Mouse (Mus musculus): Measurements from ENCODE around the gene Rhob.

Rhob gene

DNA sequence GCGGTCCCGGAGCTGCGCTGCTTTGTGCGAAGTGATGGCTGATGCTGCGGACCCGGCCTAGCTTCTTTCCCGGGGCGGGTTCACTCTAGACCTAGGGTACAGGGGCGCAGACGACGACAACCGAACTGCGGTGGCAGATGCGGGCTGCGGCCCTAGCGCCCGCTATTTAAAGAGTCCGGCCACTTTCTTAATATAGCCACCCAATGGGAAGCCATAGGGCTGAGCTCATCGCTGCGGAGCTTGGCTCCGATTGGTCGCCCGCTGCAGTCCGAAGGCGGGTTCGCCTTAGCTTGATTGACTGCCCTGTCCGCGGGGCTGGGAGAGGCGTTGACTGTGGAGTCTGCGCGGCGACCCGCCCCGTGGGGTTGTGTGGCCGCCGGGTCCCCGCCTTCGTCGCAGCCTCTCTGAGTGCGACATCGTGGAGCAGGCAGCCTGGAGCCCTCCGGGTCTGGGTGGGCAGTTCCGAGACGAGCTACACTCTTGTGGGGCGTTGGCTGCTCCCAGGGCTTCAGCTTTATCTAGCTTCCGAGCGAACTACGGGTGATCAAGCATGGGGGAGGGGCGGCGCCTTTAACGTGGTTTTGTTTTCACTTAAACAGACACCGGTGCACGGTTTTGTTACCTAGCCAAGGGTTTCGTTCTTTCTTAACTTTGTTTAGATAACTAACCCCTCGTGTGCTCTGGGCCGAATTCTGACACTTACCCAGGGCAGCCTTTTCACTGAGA lies at the start of gene Rhob:
TSS of gene Rhob (minus strand) at position 139 of the 726 bp plus-strand sequence.
- DNase-seq = peak; percentile 100

DNA sequence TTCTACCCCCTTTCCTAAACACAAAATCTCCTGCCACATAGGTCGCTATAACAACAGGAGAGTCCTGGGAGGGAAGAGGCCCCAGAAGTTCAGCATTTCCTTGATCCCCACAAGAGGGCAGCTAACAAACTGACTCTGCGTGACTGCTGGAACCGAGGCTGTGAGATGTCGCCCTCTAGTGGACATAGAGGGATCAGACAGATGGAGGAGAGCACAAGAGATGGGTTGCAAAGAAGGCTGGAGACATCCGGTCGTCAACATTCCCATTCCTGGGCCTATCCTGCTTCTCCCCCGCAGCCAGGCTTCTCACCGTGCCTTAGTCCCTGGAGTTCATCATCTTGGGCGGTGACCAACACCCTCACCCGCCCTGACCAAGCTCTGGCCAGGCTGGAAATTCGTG lies 47.5 kb upstream of the Rhob start:
- peak; percentile 94 for DNase-seq

DNA sequence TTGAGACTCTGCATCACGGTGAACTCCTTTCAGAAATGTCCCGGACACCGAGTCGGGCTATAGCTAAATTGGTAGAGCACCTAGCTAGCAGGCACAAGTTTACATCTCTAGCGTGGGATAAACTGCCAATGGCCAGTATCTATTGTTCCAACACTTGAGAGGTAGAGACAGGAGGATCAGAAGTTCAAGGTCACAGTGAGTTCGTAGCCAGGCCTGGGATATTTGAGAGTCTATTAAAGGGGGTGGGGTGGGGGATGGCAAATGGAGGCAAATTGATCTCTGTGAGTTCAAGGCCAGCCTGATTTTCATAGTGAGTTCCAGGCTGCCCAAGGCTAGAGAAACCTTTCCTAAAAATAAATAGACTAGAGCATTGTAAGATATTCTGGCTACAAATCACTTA lies 47.0 kb upstream of the Rhob start:
- DNase-seq = peak; percentile 56

DNA sequence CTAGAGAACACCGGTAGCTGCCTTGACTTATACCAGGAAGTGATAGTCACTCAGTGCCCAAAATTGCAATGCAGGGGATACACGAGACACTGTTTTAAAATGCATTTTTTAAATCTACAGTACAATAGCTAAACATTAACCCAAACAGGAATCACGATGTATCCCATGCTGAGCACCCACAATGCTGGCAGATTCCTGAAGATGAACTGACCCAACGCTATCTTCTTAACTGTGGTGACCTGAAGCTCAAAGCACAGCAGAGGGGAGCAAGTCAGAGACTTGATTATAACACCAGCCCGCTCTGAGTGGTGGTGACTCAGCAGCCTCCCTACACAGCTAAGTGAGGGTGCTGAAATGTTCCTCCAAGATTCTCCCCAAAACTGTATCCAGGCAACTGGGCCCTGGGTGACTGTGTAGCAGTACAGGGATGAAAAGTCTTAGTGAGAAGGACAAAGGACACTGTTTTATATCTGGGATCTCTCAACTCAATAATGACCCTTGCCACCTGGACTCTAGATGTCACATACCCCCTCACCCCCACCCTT lies 45.3 kb upstream of the Rhob start:
- DNase-seq = peak; percentile 60

DNA sequence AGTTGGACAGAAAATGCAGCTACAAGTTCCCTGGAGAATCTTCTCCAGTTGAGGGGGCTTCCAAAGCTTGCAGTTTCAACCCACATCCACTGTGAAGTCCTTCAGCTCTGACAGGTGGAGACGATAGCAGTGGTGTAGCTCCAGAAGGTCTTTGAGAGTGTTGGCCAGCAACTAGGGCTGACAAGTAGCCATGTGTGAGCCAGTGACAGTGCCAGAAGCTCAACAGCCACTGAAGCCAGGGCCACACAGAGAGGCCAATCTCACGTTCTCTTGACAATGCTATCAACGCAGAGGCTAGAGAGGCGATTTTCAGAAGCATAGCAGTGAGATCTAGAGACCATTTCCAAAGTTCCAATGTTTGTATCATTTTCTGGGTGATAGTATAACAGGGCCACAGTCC lies 42.6 kb upstream of the Rhob start:
- DNase-seq = peak; percentile 62

DNA sequence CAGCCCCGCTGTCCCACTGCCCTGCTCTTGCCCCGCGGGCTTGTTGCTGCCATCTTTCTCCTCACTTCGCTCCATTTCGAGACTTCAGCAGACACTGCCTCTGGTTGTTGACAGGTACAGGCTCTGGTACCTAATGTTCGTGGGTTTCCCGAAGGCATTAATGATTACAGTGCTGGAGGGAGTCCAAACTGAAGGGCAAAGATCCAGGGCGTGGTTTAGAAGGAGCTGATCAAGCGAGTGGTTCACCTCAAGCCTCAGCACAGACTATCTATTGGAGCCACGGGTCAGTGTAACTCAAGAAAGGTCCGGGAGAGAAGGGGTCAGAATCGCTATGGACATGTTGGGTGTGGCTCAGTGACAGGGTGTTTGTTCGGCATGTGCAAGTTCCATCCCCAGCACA lies 39.7 kb upstream of the Rhob start:
- peak; percentile 81 for DNase-seq

DNA sequence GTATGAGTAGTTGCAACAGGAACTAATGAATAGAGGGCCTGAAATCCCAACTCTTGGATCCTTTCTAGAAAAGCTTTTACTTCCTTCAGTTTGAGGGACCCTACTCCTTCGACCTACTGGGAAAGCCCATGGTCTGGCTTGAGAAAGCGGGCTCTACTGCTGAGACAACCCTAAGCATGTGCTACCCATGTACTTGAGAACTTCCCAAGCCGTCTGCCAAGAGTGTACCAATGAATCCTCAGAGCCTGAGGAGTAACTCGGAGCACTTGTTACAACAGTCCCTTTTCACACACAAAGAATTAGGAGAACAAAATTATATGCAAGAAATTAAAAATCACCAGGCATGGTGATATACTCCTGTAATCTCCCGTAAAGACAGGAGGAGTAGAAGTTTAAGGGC lies 37.5 kb upstream of the Rhob start:
- peak; percentile 55 for DNase-seq

DNA sequence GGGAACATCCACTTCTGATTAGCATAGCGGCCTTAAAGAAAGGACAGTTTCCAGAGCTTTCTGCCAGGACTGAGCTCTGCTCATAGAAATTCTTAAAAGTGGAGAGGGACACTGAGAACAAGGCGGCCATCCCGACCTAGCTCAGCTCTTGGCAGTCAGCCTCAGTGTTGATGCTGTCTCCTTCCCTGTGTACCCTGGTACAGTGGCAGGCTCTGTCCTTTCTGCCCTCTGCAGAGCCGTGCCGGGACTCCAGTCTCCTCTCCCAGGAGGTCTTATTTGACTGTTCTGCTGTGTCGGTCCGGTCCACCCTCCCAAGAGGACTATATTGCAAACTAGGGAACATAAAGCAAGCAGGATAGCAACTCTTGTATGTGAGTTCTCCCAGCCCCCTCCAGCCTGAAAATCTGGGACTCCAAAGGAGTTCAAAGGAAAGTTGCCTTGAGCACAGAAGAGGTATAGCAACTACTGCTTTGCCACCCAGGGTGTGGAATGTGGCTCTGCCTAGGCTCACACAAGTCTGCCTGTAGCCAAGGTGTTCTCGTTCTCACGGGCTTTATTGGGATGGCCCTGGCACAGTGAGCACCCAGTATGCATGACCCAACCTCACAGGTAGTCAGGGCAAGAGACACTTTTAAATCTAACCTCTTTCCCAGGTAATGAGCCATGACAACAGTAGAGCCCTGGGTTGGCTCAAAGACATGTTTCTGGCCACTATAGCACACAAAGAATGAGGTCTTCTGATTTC lies 36.6 kb upstream of the Rhob start:
- DNase-seq = peak; percentile 71

DNA sequence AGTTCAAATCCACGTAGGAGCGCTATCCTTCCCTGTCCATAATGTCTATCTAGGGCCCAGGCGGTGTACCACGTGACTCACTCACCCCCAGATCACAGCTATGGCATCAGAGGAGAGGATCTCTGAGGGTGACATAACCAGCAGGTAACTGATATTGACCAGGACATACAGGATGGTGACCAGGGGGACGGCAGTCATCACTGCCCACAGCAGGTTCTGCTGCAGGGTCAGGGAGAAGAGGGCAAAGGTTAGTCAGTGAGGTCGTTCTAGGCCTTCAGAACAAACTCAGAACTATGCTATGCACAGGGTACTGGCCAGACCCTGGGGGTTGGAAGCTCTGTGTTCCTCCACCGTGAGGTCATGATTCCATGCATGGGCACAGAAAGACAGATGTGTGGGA lies 35.8 kb upstream of the Rhob start:
- DNase-seq = peak; percentile 66

DNA sequence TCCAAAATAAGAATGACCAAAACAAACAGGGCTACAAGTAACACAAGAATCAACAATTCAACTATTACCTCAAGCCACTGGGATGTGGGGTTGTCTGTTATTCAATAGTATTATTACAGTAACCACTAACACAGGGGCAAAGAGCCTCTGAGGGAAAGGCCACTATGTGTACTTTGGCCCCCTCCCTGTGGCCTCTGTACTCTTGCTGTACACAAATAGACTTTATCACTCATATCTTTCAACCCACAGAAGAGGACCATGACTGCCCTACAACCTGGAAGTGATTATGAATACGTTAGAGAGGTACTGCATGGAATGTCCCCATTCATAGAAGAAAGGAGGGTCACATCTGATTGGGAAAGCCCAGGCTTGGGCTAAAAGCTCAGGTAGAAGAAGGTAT lies 35.1 kb upstream of the Rhob start:
- no peak for DNase-seq

DNA sequence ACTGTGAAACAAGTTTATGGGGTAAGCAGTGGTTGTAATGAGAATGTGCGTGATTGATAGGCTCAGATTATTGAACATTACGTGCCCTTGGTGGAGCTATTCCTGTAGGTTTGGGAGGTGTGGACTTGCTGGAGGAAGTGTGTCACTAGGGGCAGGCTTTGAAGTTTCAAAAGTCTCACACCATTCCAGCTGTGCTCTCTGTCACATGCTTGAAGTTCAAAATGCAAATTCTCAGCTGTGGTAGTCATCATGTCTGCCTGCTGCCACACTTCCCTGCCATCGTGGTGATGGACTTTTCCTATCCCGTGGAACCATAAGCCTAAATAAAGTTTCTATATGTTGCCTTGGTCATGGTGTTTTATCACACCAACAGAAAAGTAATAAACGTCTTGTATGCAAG lies 28.0 kb upstream of the Rhob start:
- no peak for DNase-seq

DNA sequence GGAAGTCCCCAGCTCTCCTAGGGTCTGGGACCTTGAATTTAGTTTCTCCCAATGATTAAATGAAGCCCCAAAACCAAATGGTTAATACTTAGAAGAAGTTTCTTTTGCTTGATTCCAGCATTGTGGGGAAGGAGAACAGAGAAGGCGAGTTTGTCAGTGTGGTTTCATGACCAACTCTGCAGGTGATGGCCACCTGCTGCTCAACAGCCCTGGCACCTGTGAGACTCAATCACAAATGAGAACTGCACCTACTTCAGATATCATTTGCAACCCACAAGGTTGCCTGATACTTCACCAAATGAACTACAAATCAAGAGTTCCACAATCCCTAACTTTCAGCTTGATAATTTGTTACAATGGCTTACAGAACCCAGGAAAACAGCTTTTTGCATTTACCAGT lies 27.4 kb upstream of the Rhob start:
- DNase-seq = peak; percentile 50

DNA sequence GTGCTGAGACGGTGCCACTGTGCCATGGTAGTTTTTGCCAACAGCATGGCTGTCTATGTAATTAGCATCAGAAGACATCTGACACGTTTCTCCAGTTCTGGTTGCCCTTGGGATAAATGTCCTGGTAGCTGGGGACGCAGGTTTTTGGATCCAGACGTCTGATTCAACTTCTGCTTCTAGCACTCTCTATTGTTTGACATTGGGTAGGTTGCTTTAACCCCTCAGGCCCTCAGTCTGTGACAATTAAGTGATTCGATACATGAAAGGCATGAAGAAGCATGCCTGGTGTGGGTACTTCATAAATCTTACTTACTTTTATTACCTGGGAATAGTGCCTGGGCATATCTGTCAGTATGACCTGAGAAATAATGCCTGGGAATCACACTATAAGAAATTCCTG lies 24.3 kb upstream of the Rhob start:
- peak; percentile 78 for DNase-seq

DNA sequence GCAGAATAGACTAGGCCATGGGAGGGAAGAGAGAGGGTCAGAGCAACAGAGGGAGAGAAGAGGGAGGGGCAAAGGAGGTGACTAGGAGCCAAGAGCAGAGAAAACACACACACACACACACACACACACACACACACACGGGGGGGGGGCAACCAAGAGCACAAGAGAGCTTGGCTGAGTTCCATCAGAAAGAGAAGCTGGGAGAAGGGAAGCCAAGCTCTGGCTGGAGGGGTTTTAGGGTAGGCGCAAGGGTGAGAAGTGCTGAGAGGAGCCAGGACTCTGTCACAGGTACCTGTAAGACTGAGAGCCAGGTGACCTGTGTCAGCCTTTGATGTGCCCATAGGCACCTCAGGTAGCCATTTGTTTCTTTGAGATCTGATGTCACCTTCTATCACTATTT lies 22.9 kb upstream of the Rhob start:
- peak; percentile 72 for DNase-seq

DNA sequence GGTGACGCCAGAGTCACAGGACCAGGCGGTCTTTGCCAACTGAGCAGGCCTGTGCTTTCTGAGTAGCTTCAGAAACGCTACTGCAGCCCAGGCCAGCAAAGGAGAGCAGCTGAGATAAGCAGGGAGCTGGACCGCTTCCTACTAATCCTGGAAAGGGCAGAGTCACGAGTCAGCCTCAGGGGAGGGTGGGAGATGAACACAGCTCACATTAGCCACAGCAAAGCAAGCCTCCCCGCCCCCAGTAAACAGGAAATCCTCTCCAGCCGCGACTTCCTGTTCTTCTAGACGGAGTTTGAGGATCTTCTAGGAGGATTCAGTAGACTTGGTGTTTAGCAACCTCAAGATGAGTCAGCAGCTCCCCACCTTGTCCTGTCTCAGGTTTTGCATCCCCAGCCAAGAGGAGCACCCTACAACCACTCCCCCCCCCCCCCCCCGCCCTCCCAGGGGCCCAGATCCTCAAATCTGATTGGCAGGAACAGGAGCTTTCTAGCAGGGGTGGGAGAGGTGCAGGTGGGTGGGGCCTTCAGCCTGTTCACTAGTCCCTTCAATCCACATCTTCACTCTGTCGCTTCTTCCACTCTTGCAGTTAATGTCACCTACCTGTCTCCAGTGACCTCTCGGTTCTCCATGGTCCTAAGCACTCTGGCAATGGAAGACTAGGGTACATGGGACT lies 21.7 kb upstream of the Rhob start:
- peak; percentile 100 for DNase-seq

DNA sequence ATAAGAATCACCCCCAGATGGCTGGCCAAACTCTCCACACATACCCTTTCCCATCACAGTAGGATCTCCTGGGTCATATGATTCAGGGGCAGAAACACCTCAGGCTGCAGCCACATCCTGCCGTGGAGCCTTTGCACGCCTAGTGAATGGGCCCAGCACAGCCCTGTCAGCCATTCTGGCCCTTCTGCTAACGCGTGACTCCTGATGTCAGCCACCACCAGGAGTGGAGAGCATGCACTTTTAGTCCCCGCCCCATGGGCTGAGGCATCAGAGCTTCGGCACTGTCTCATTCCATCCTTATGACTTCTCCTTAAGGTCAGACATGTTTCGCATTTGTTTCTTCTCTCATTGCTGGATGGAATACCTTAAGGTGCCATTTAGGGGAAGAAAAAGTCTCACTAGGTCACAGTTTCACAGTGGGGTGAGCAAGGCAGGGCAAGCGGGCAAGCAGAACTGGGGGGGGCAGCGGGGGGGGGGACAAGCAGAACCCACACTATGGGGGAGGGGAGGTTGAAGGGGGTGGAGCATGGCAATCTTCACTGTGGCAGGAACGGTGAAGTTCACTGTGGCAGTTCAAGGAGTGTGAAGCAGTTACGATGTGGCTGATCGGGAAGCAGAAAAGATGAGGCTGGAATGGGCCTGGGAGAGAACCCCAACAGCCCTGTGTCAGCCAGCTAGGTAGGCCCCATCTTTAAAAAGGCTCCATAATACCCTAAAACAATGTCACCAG lies 19.8 kb upstream of the Rhob start:
- DNase-seq = peak; percentile 96

DNA sequence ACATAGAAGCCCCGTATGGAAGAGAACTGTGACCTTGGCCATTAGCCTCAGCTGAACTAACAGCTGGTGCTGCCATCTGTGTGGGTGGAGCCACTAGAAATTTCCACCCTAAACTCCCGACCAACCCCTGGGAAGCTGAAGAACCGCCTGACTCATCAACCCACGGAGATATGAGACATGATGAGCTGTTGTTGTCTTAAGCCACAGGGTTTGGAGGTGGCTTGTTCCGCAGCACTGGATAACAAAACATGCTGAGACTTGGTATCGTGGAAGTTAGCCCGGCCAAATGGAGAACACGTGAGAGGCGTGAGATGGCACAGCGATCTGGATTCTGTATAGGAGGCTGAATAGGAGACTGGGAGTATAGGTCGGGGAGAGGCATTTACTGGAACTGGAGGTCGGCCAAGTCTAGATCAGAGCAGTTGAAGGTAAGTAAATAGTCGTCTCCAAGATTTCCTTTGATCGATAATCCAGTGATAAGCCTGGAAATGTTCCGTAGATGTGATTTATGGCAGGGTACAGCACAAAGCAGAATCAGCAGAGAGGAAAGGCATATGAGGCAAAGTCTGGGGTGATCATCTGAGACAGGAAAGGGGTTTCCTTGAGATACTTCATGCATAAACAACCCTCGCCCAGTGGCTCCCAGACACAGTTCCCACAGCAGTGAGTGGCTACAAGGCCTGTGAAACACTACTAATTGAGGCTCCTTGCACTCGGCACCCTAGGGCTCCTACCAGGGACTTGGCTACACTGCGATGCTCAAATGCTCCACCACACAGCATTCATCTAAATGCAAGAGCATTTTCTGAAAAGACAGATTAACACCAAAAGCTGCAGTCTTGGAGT lies 11.5 kb upstream of the Rhob start:
- DNase-seq = peak; percentile 98

DNA sequence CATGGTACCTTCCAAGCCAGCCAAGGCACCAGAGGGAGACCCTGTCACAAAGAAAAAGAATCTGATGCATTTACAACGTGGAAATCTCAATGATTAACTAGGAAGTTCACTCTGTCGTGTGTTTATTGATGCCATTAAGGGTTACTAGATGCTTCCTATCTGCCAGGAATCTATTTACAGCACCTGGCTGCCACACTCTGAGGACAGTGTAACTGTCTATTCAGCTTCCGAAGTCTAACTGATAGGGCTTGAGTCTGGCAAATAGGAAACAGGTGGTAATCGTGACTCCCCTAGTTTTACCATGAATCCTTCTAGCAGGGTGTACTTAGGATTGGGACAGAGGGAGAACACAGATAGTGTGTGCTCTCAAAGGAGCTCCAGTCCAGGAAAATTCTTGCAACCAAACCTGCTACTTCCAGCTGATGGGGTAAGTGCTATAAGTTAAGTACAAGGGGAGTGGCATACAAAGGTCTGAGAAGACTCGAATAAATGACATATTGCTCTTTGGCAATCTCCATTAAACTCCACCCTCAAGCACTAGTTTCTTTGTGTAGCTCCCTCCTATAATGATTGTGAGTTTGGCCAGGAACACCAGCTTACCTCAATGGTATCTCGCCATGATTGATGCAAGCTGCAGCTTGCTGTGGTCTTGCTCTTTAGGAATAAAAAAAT lies 10.6 kb upstream of the Rhob start:
- DNase-seq = peak; percentile 64

DNA sequence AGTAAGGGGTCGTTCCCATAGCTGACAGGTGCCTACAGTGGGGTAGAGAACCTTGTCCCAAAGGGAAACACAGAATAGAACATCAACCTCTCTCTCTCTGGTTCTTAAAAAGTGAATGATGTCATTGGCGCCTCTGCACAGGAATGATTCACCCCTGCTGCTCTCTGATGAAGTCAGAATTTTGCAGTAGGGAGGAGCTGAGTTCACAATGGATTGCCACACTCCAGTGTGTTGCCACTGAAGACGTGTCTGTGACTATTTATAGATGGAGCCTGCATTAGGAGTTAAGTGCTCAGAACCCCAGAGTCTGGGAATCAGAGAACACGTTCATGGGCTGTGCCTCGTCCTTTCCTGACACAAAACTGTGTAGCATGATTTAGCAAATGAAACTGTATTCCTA lies 9.9 kb upstream of the Rhob start:
- peak; percentile 96 for DNase-seq

DNA sequence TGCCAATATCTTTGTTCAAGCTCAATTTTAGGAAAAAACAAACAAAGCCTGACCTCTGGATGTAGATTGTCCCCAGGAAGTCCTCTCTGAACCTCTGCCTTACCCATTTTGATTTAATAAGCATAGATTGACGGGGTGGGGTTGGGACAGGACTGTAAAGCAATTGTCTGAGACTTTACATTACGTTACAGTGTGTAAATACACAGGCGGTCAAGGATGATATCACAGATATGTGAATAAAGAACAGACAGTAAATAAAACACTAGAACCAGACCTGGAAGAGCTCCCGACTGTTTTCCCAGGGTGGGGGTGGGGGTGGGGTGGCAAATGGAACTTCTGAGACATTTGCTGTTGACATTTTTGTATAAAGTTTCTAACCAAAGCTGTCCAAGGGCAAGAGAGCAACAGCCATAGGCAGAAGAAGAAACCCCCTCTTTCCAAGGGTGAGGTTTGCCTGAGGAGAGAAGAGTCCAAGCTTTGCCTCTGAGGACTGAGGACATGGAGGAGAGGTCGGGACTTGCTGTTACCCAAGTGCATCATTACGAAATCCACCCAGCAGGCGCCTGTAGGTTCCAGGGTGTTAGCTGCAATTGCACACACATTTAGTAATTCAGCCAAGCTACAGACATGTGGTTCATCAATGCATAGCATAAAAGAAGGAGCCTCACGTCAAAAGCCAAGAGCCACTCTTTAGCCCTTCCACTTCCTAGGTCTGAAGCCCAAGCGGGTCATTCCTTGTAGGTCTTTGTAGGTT lies 7.3 kb upstream of the Rhob start:
- peak; percentile 95 for DNase-seq

DNA sequence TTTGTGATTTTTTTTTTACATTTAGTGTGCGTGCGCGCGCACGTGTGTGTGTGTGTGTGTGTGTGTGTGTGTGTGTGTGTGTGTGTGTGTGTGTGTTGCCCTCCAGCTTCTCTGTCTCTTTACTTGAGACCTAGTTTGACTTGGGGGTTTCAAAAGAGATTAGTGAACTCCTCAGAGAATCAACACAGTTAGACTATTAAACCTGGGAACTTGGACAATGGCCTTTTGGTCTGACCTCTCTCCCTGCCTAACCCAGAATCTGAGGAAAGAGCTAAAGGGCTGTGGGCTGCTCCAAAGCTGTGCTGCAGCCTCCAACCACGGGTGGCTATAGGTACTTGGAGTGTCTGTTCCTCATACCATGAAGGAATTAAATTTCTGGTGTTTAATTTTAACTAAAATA lies 4.3 kb upstream of the Rhob start:
- DNase-seq = peak; percentile 83
